Mouse (Mus musculus) yolk sac, embryonic 10.5 days (tissue): ENCODE measurements around the gene Specc1.
"Not testable (repeated sequence)": the region's sequence is repeated elsewhere in the genome, so short reads cannot be mapped to it uniquely, and the experiment has no call there.

Source experiments
- DNase-seq: peaks from one replicate; pipeline ENCODE4 v3.0.0-alpha.2; 2017; ENCODE audit warnings: low spot score

The Specc1 gene

DNA sequence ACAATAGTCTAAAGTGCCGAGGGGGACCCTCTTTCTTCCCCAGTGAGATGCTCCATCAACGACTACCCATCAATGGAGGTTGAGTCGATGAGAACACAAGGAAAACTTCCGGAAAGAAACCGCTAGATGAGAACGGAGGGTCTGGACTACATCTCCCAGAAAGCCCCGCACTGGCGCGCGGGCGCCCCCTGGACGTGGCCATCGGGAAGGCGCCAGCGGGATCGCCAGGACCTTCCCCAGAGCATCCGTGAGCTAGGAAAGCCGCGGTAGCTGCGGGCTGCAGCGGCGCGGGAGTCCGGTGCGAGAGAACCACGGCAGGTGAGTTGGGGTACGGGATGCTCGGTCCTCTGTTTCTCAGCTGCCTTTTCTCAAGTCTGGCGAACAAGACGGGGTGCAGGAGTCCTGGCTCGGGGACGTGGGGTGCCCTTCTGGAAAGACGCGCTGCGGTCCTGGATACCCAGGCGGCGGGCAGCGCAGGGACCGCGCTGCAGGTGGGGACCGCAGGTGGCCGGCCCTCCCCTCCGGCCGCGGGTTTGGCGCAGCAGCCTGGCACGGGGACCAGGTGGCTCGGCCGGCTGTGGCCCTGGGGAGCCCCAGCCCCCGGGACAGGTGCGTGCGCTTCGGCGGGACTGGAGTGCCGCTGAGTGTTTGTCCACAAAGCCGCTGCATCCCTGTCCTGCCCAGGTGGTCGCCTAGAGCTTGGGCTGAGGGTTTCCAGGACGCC, at the start of gene Specc1:
Specc1 (plus strand) TSS at position 192 of the 724 bp plus-strand sequence.
- peak; percentile 79 for DNase-seq

DNA sequence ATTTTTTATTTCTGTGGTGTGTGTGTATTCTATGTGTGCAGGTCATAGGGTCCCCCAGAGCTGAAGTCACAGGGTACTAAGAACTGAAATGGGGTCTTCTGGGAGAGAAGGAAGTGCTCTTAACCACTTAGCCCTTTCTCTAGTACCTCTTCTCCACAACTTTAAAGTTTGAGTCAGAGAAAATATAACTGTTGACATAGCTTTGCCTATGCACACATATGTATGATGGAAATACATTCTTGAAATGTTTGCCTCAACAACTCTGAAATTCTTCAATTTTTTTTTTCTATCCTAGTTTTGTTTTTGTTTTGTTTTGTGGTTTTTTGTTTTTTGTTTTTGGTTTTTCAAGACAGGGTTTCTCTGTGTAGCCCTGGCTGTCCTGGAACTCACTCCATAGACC, 48.2 kb upstream of the Specc1 start:
- DNase-seq = no peak

DNA sequence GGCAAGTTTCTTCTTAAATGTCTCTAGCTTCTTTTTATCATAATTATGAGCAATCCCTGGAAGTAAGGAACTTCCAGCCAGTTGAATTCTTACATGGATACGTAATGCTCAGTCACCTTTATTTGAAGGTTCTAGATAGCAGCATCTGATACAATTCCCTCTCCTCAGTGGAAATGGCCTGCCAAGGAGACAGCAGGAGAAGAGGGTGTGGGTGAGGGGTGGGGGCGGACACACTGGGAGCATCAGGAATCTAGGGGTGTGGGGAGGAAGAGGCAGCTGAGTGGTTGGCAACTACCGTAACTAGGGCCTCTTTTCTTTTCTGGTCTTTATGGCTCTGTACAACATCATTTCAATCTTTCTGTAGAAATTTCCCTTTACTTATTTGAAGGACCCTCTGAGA, 36.9 kb upstream of the Specc1 start:
- DNase-seq = no peak

DNA sequence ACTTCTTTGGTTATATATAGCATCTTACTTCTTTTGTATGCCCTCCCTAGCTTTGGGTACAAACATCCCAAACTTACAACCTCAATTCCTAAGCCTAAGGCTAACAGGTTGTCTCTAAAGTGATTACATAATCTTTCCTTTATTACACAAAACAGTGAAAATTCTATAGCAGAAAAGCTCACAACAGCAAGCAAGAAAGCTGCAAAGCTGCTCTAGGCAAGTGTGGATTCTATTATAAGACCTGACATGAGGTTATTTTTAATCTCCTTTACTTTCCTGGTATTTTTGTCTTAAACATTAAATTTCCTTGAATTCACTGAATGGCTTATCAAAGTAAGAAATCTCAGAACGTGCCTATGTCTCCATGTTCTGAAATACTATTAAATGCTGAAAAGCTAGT, 33.3 kb upstream of the Specc1 start:
- no peak for DNase-seq

DNA sequence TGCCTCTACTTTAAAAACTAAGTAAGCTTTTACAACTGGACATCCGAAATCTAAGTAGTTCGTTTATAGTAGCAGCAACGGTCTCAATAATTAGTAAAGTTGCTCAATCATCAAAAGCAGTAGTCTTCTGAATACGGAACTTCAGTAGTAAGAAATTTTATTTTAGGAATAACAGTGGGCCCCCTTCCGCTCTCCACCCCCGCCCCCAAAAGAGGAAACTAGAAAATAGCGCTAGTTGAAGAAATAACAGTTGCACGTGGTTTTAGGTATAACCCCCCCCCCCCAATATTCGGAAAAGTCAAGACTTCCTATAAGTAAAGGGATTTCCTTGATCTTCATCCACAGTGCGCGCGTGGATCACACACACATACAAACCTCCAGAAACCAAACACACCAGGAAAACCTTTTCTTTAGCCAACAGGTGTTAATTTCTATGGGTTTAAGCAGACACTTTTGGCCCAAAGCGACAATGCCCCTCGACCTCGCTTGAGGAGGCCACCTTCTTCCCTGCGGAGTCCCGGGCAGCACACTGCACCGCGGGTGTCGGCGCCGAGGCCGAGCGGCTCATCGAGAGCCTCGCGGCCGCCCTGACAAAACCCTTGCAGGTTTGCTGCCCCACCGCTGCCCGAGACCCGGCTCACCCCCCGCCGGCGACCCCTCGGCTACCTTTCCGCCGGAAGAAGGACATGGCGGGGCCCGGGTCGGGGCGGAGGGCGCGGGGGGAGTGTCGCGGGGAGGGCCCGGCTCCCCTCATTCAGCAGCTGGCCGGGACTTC, 27.1 kb upstream of the Specc1 start:
- no peak for DNase-seq

DNA sequence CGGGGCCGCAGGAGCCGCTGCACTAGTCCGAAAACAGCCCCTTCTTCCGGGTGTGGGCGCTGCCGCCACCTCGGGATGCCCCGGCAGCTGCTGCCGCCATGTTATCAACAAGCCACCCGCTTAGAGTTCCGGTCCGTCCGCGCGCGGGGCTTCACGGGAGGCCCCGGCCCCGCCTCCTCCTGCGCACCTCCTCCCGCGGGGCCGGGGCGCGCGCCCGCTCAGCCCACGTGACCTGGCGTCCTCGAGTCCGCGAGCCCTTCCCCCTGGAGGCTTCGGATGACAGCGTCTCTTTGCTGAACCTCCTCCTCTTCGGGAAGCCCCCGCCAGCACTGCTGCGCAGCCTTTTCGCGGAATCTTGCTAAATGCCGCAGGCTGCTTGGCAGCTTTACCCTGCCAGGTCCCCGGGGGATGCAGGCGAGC, 26.5 kb upstream of the Specc1 start, which contains the start of gene Akap10:
Akap10 (minus strand) TSS at position 155 of the 420 bp plus-strand sequence.
- peak; percentile 93 for DNase-seq

DNA sequence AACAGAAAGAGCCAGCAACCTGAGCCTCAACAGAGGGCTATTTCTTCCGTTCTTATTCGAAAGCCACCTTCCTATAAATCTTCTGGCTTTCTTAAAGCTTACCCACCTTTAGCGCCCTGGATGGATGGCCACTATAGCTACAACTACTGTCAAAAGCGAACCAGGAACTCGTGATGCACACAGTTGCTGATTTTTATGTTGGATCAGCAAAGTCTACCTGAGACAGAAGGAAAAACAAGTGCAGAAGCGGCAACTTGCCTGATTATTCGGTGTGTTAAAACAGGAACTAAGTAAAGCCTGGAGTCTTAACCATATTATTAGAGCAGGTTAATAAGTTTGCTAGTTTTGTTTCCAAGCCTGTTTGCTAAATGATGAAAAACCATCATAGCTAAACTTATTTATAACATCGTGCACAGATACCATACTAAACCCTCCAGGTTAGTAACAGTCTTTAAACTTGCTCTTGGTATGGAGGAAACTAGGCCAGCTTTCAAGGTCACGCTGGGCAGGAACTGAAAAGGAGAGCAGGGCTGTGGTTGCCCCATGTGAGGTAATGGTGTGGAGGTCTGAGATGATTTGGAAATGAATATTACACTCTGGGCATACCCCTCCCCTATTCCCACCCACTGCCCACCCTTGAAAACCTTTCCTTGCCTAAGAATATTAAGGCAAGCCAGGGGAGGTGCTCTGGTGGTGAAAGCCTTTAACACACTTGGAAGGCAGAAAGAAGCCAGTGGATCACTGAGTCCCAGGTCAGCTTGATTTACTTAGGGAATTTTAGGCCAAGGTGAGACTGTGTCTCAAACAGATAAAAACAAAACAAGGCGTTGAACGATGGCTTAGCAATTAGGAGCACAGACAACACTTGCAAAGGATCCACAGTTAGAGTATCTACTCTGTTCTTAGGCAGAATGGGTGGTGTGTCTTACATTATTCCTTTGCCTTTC, 25.6 kb upstream of the Specc1 start:
- no peak for DNase-seq

DNA sequence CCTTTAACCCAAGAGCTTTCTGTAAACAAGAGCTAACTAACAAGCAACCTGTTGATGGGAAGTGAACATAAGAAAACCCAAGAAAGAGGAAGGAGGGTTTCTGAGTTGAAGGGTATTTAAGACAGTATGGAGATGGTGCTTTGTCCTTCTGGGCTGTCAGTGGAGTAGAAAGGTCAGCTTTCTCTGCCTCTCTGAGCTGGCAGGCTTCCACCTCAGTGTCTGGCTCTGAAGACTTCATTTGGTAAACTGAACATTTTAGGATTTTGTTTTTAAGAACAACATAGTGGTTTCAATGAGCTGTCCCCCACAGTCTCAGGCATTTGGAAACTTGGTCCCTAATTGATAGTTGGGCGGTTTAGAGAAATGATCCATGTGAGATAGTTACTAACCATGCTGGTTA, 18.8 kb upstream of the Specc1 start:
- no peak for DNase-seq

DNA sequence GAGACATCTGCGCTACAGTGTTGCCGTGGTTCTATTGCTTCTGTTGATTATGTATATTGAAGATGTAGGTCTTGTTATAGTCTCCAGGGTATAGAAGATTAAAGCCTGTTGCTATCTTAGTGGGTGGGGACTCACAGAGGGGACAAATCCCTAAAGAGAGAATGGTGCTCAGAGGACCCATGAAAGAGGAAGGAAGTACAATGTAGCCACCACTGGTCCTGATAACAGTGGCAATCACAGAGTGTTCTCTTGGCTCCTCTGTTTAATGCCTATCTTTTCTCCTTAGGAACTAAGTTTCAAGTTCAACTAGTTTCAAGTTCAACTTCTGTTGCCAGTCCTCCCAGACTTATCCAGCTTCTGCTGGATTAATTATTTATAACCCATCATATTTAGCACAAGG, 13.7 kb upstream of the Specc1 start:
- DNase-seq = no peak

DNA sequence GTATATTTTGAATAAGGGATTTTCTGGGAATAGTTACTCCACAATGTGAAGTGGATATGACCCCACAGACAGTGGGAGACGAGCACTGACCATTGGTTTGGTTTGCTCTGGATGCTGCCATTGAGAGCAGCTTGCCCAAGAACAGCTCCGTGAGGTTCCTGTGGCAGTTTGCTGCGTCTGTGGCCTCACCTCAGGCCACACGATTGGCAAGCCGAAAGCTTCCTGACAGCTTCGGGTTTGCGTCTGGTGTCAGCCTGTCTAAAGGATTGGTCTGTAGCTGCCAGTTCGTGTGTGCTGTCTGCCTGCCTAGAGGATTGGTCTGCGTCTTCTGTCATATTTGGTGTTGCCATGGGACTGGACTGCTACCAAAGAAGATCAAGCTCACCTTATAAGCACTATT, 12.1 kb upstream of the Specc1 start:
- DNase-seq = no peak

DNA sequence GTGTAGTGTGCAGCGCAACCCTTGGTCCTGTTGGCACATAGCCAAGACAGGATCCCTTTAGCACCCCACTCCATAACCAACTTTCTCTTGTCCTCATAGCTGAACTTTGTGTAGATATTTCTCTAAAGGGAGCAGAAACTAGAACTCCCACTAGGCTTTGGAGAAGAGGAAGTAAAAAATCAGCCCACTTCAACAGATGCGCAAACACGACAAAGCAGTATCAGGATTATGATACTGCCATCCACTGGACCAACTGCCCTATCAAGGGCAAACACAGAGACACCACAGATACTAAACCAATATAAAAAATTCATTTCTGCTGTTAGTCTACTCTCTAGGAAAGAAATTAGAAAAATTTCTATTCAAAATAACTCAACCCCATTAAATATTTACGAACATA, 10.0 kb upstream of the Specc1 start:
- DNase-seq = no peak

DNA sequence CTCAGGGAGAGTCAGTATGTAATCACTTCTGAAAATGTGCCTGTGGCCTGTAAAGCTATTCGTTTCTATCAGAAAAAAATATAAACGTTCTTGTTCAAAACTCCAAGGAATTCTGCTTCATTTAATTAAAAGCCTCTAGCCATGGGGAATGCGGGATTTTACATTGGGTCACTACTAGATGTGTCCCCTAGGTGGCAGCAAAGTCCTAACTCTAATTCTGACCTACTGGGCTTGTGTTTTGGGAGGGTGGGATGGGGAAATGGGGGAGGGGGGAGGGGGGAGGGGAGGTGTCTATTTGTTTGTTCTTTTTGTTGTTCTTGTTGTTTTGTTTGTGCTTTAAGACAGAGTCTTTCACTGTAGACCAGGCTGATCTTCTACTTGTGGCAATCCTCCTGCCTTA, 7.2 kb upstream of the Specc1 start:
- DNase-seq = peak; percentile 27

DNA sequence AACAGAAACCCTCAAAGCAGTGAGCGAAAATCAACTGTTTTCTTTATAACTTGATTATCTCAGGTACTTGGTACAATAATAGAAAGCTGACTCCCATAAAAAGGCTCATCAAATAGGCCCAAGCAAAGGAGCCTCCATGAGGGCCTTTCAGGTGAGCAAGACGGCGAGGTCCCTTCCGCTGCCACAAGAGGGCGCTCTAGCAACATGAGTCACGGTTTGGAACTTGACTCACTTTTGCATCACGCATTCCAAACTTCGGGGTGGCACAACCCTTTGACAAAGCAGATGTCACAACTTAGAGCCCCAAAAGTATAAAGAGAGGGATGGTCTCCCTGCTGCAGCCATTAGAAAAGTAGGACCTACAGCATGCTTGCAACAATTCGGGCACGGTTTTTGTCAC, 5.9 kb upstream of the Specc1 start:
- peak; percentile 46 for DNase-seq

DNA sequence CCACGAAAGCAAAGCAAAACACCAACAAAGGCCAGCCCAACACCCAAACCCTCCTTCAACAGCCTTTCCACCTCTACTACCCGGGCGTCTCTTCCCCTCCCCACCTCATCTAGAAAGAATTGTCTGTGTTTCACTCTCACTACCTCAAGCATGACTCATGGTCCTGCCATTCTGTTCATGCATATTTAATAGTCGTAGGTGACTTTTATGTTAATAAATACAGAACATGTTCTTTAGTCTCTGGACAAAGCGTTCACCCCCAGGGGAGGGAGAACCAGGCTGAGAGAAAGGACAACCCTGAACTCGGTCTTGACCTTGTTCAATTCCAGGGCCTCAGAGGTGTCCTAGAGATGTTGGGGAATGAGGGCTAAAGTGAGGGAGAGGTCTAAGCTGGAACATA, 1.4 kb upstream of the Specc1 start:
- no peak for DNase-seq

DNA sequence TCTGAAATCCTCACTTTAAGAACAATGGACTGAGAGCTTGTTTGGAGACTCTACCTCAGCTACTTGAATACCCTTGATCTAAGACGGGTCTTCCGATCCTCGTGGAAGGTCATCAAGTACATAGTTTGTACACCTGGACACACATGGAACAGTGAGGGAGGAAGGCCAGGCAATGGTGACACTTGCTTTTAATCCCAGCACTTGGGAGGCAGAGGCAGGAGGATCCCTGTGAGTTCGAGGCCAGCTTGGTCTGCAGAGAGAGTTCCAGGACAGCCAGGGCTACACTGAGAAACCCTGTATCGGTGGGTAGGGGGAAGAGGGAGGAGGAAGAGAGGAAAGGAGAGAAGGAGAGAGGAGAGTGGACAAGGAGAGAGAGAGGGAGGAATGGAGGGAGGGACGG, 612 bp upstream of the Specc1 start:
- no peak for DNase-seq

DNA sequence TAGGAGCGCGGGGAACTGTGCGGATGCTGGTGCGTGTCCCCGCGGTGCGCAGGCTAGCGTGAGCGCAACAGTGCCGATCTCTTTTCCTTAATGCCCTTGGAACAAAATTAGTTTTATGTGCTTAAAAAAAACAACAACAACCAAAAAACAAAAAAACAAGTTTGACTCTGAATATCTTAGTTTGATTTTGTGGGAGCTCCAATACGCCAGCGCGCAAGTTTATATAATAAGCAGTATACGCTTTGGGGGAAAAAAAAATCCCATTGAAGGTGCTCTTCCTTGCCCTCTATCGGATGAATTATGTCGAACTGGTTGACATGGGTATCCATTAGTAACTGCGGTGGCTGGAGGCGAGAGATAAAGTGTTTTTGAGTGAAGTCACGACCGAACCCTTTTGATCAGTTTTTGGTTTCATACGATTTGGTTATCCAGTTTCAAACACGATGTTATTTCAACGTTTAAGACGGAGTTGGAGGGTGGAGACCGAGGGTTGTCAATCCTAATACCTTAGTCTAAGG, 792 bp downstream of the Specc1 start:
- no peak for DNase-seq

DNA sequence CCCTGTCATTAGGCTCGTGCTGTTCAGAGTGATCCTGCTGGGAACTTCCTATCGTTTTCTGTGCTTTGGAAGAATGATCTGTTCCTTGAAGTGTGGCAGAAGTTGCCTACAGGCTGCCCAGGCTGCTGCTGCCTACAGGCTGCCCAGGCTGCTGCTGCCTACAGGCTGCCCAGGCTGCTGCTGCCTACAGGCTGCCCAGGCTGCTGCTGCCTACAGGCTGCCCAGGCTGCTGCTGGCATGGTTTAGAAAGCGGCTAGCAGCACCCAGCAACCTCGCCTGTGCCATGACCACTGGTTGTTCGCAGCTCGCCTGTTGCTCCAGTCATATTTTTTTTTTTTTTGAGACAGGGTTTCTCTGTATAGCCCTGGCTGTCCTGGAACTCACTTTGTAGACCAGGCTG, 2.1 kb downstream of the Specc1 start:
- DNase-seq = not testable (repeated sequence)

DNA sequence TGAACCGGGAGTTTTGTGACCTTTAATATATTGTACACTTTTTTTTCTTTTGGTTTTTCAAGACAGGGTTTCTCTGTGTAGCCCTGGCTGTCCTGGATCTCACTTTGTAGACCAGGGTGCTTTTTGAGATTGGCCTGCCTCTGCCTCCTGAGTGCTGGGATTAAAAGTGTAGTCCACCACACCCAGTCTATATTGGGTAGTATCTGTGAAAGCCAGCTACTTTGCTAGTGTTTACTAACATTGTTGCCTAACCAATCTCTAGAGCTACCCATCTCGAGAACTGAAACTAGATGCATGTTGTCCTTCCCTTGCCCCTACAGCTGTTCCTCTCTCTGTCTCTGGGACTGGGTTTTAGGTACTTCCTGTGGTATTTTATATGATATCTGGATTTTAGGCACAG, 3.5 kb downstream of the Specc1 start:
- DNase-seq = no peak

DNA sequence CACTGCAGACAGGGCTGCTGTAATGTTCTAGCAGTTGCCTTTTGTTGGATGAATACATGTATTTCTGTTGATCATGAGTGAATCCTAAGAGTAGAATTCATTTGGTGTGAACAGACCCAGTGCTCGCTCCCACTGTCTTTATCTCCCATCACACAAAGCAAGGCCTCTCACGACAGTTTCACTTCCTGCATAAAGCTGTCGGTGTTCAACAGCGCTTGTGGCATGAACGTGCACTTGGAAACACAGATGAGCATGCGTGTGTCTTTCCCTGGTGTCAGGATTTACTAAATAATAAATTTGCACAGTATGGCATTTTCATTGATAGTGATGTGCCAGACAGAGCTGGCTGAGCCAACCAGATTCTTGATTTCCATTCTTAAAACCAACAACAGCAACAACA, 6.1 kb downstream of the Specc1 start:
- no peak for DNase-seq

DNA sequence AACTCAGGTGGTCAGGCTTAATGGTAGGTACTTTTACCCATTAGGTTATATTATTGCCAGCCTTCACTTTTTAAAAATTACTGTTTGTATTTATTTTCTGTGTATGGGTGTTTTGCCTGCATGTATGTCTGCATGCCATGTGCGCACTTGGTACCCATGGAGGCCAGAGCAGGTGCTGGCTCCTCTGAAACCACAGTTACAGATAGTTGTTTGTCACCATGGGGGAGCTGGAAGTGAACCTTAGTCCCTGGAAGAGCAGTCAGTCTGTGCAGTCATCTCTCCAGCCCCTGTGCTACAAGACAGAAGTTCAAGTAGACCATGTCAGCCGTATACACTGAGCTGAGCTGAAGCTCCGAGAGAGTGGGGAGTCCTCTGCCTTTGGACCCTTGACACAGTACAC, 6.6 kb downstream of the Specc1 start:
- DNase-seq = no peak

DNA sequence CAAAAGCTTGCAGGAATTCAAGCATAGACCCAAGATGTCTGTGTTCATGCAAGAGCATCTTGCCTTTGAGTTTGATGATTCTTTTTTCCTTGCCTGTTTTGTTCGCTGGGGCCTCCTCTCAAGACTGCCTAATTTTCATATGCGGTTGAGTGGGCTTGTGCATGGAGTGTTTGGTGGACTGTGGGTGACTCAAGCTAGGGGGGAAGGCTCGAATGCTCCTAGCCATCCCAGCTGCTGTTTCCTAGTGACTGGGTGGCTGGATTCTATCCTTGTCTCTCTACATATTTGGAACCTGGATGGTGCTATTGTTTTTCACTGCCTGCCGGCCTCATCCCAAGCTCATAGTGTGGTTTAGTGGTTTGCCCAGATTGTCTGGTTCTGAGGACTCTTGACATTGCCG, 8.0 kb downstream of the Specc1 start:
- no peak for DNase-seq

DNA sequence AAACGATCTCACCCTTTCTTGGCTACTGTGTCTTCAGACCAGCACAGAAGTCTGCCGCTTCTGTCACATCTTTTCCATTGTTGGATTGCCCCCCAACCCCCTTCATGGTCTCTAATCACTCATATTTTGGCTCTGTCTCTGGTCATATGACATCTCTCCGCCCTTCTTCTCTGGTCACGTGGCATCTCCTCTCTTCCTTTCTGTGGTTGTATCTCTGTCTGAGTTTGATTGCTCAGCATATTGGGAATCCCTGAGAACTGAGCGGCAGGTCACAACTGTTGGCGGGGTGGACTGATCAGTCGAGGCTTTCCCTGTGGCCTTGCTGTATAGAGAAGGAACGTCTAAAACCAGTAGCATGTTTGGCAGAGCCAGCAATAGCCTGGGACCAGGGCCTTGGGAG, 10.5 kb downstream of the Specc1 start:
- DNase-seq = no peak
